Comparison of ENCODE assay signal across 8 mouse cellular contexts in the genomic region with DNA sequence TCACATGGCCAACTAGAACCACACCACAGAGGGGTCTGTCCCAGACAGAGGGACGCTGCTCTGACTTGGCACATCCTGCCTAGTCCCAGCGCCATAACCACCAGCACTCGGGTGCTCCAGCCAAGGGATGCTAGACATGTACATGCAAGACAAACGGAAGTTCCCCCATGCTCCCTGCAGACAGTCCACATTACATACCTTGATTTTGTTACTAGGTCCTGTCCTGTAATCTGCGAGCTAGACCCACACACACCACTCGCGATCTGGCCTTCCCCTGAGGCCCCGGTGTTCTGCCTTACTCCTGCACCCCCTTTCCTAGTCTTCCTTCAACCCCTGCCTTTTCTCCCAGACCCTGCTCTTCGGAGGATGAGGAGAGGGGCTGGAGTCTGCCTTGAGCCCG. TPM values are rescaled to one million over a fixed set of nuclear protein-coding genes. Genes with fewer than 3 reads are reported as not detected.
DNase-seq lines count a peak whose midpoint lies in the region; ATAC-seq and TF ChIP-seq lines count a peak whose summit lies in the region.

No protein-coding gene starts in this region.

- no peaks in the 10 kb centered on the region for H3K27me3 ChIP-seq in heart, embryonic 12.5 days (replicated peaks)
- H3K27me3 ChIP-seq in heart, postnatal 0 days (ENCODE audit: control insufficient read depth, insufficient read depth, low read length): no peaks in the 10 kb centered on the region

- TF ChIP-seq CTCF in heart, postnatal 0 days (IDR thresholded peaks at IDR 0.05; ENCODE audit: low read depth): no peak

- peak overlapping the region; percentile 79 for H3K4me2 ChIP-seq in heart, embryonic 12.5 days
- peak overlapping the region; percentile 80 for H3K4me2 ChIP-seq in heart, postnatal 0 days (ENCODE audit: low read depth, low read length)

- 22% methylated on average over 10 of the region's 10 CpGs for WGBS in heart, embryonic 12.5 days
- 21% methylated on average over 10 of the region's 10 CpGs for WGBS in heart, postnatal 0 days

- peak overlapping the region; percentile 72 for H3K27ac ChIP-seq in heart, embryonic 12.5 days (ENCODE audit: poor library complexity, severe bottlenecking)
- peak overlapping the region; percentile 66 for H3K27ac ChIP-seq in heart, postnatal 0 days (ENCODE audit: low read depth)

- peak overlapping the region; percentile 56 for H3K4me3 ChIP-seq in heart, embryonic 12.5 days
- peak overlapping the region; percentile 66 for H3K4me3 ChIP-seq in heart, postnatal 0 days (ENCODE audit: low read depth, low read length)

- H3K36me3 ChIP-seq in heart, embryonic 12.5 days: peaks cover 61% of the 10 kb centered on the region
- peaks cover 53% of the 10 kb centered on the region for H3K36me3 ChIP-seq in heart, postnatal 0 days (replicated peaks; ENCODE audit: control insufficient read depth, insufficient read depth, low read length)

- H3K9ac ChIP-seq in heart, embryonic 12.5 days: peak overlapping the region; percentile 74
- H3K9ac ChIP-seq in heart, postnatal 0 days (replicated peaks; ENCODE audit: low read depth, low read length): peak overlapping the region; percentile 52

- H3K9me3 ChIP-seq in heart, embryonic 12.5 days (replicated peaks): no peaks in the 10 kb centered on the region
- H3K9me3 ChIP-seq in heart, postnatal 0 days (replicated peaks; ENCODE audit: control insufficient read depth, low read length): no peaks in the 10 kb centered on the region

- TF ChIP-seq EP300 in heart, postnatal 0 days (IDR thresholded peaks at IDR 0.05; ENCODE audit: low read depth): no peak

- H3K4me1 ChIP-seq in heart, embryonic 12.5 days (replicated peaks): peaks cover 39% of the 10 kb centered on the region
- peaks cover 5% of the 10 kb centered on the region; the same call in 1 of the 2 replicates for H3K4me1 ChIP-seq in heart, postnatal 0 days (ENCODE audit: control insufficient read depth, insufficient read depth)

- no peak for ATAC-seq in heart, embryonic 12.5 days (ENCODE audit: insufficient number of reproducible peaks, low FRiP score)
- ATAC-seq in heart, postnatal 0 days (ENCODE audit: insufficient read depth, low read depth): no peak
- peak; percentile 6 for ATAC-seq in megakaryocyte-erythroid progenitor cell, adult 5-6 weeks (replicated peaks; ENCODE audit: low FRiP score, low TSS enrichment, poor library complexity, severe bottlenecking)

- DNase-seq in heart, adult 18-20 months: no peak
- DNase-seq in CD4-positive, CD25-positive, alpha-beta regulatory T cell, adult 2 months (ENCODE audit: low read depth, low spot score): peak; percentile 41
- no peak for DNase-seq in heart, postnatal 0 days (ENCODE audit: low spot score)
- DNase-seq in urinary bladder, postnatal 36 days (ENCODE audit: low spot score in 2 of 2): no peak
- no peak for DNase-seq in ovary, adult 18-20 months (ENCODE audit: low spot score)
- DNase-seq in thymus, postnatal 14 days: no peak

RNA-seq across cellular contexts. Expression of a gene that starts 0.6 kb away (rescaled TPM):
- 22.3 and 26.1 TPM in 2 replicates for polyA plus RNA-seq in heart, embryonic 12.5 days (2016; fragmentation: Nextera tagmentation; extraction: Ambion mirVana)
- 1 to 10 TPM; 8.0 to 9.2 TPM for total RNA-seq in heart, adult 18-20 months (2021)
- 32.1 and 44.9 TPM in 2 replicates for total RNA-seq in heart, postnatal 0 days (2014; rRNA removed; ENCODE audit: low replicate concordance)
- polyA plus RNA-seq in heart, postnatal 0 days (2015; fragmentation: Nextera tagmentation; extraction: Ambion mirVana): 12.8 and 14.1 TPM in 2 replicates
- total RNA-seq in megakaryocyte-erythroid progenitor cell, adult 5-6 weeks (2014; fragmentation: Nextera tagmentation): 27.6 and 37.7 TPM in 2 replicates
- total RNA-seq in megakaryocyte-erythroid progenitor cell, adult 5-6 weeks (2017): 6.7 and 44.0 TPM in 2 replicates

RNA-seq across cellular contexts. Expression of a gene that starts 6.2 kb away (rescaled TPM):
- polyA plus RNA-seq in heart, embryonic 12.5 days (2016; fragmentation: Nextera tagmentation; extraction: Ambion mirVana): 298 and 324 TPM in 2 replicates
- 100 to 1,000 TPM; 489 to 502 TPM for total RNA-seq in heart, adult 18-20 months (2021)
- 506 and 520 TPM in 2 replicates for total RNA-seq in heart, postnatal 0 days (2014; rRNA removed; ENCODE audit: low replicate concordance)
- 681 and 696 TPM in 2 replicates for polyA plus RNA-seq in heart, postnatal 0 days (2015; fragmentation: Nextera tagmentation; extraction: Ambion mirVana)
- total RNA-seq in megakaryocyte-erythroid progenitor cell, adult 5-6 weeks (2014; fragmentation: Nextera tagmentation): 175 and 218 TPM in 2 replicates
- 54.3 and 59.0 TPM in 2 replicates for total RNA-seq in megakaryocyte-erythroid progenitor cell, adult 5-6 weeks (2017)

RNA-seq across cellular contexts. Expression of a gene that starts 23.3 kb away (rescaled TPM):
- 2.0 and 2.3 TPM in 2 replicates for polyA plus RNA-seq in heart, embryonic 12.5 days (2016; fragmentation: Nextera tagmentation; extraction: Ambion mirVana)
- 1 to 10 TPM; 1.3 to 2.0 TPM for total RNA-seq in heart, adult 18-20 months (2021)
- total RNA-seq in heart, postnatal 0 days (2014; rRNA removed; ENCODE audit: low replicate concordance): 1.9 and 2.1 TPM in 2 replicates
- 3.1 and 3.2 TPM in 2 replicates for polyA plus RNA-seq in heart, postnatal 0 days (2015; fragmentation: Nextera tagmentation; extraction: Ambion mirVana)
- total RNA-seq in megakaryocyte-erythroid progenitor cell, adult 5-6 weeks (2014; fragmentation: Nextera tagmentation): 3.9 TPM in 1 of 2 replicates, not detected in the other
- total RNA-seq in megakaryocyte-erythroid progenitor cell, adult 5-6 weeks (2017): not detected in 2 replicates

RNA-seq across cellular contexts. Expression of a gene that starts 28.7 kb away (rescaled TPM):
- polyA plus RNA-seq in heart, embryonic 12.5 days (2016; fragmentation: Nextera tagmentation; extraction: Ambion mirVana): 7.8 and 8.9 TPM in 2 replicates
- total RNA-seq in heart, adult 18-20 months (2021): 10 to 100 TPM; 17.7 to 23.9 TPM
- 11.9 and 29.6 TPM in 2 replicates for total RNA-seq in heart, postnatal 0 days (2014; rRNA removed; ENCODE audit: low replicate concordance)
- polyA plus RNA-seq in heart, postnatal 0 days (2015; fragmentation: Nextera tagmentation; extraction: Ambion mirVana): 15.5 and 18.1 TPM in 2 replicates
- total RNA-seq in megakaryocyte-erythroid progenitor cell, adult 5-6 weeks (2014; fragmentation: Nextera tagmentation): 9.1 and 10.4 TPM in 2 replicates
- 3.9 and 16.4 TPM in 2 replicates for total RNA-seq in megakaryocyte-erythroid progenitor cell, adult 5-6 weeks (2017)

RNA-seq across cellular contexts. Expression of a gene that starts 52.1 kb away (rescaled TPM):
- not detected in 2 replicates for polyA plus RNA-seq in heart, embryonic 12.5 days (2016; fragmentation: Nextera tagmentation; extraction: Ambion mirVana)
- total RNA-seq in heart, adult 18-20 months (2021): under 1 TPM; 0.28 to 0.30 TPM
- total RNA-seq in heart, postnatal 0 days (2014; rRNA removed; ENCODE audit: low replicate concordance): not detected in 2 replicates
- polyA plus RNA-seq in heart, postnatal 0 days (2015; fragmentation: Nextera tagmentation; extraction: Ambion mirVana): 0.22 and 0.29 TPM in 2 replicates
- total RNA-seq in megakaryocyte-erythroid progenitor cell, adult 5-6 weeks (2014; fragmentation: Nextera tagmentation): not detected in 2 replicates
- total RNA-seq in megakaryocyte-erythroid progenitor cell, adult 5-6 weeks (2017): not detected in 2 replicates
